Mouse (Mus musculus): ENCODE measurements at regions not wholly inside any gene's neighbourhood (a gene's known extent, or its start where the extent isn't known, plus 50 kb on each side); places are given as distances from the start of the nearest gene placed in this dataset.

GRCm38 (mm10) chr3:34764559-34764958 is 114.4 kb downstream of the Sox2 start:
- TF ChIP-seq CTCF (IDR thresholded peaks at IDR 0.05): no peak
- H3K27me3 ChIP-seq: no peaks in the 10 kb centered on the region
- POLR2A ChIA-PET: no interaction called here
- CTCF ChIA-PET: no interaction called here
- no peak for ATAC-seq
- in situ Hi-C loops (cut with MboI; ENCODE audit: low pct_unique_long_range_greater_than_20kb): no loop called here
- DNase-seq (ENCODE audit: low read depth, low spot score): no peak

GRCm38 (mm10) chr3:34765151-34765550 is 114.9 kb downstream of the Sox2 start:
- CTCF ChIA-PET: interaction anchor here (0.9 kb wide), 1 partner anchor 27 kb away, joined by 3 read pairs; no protein-coding TSS in a partner anchor
- in situ Hi-C loops (cut with MboI; ENCODE audit: low pct_unique_long_range_greater_than_20kb): no loop called here
- no peaks in the 10 kb centered on the region for H3K27me3 ChIP-seq
- TF ChIP-seq CTCF (IDR thresholded peaks at IDR 0.05): no peak
- DNase-seq (ENCODE audit: low read depth, low spot score): no peak
- POLR2A ChIA-PET: no interaction called here
- no peak for ATAC-seq

GRCm38 (mm10) chr3:34769818-34770217 is 119.6 kb downstream of the Sox2 start:
- no peak for DNase-seq (ENCODE audit: low read depth, low spot score)
- H3K27me3 ChIP-seq: no peaks in the 10 kb centered on the region
- in situ Hi-C loops (cut with MboI; ENCODE audit: low pct_unique_long_range_greater_than_20kb): no loop called here
- POLR2A ChIA-PET: no interaction called here
- CTCF ChIA-PET: interaction anchor here (0.7 kb wide), 1 partner anchor 92 kb away, joined by 3 read pairs; no protein-coding TSS in a partner anchor
- no peak for TF ChIP-seq CTCF (IDR thresholded peaks at IDR 0.05)
- no peak for ATAC-seq

GRCm38 (mm10) chr3:34770271-34770670 is 120.1 kb downstream of the Sox2 start:
- CTCF ChIA-PET: interaction anchor here (0.7 kb wide), 1 partner anchor 92 kb away, joined by 3 read pairs; no protein-coding TSS in a partner anchor
- DNase-seq (ENCODE audit: low read depth, low spot score) (no peak), ATAC-seq (no peak)
- TF ChIP-seq CTCF (IDR thresholded peaks at IDR 0.05): no peak
- no peaks in the 10 kb centered on the region for H3K27me3 ChIP-seq
- POLR2A ChIA-PET: no interaction called here
- in situ Hi-C loops (cut with MboI; ENCODE audit: low pct_unique_long_range_greater_than_20kb): no loop called here

GRCm38 (mm10) chr3:34772035-34772434 is 121.8 kb downstream of the Sox2 start:
- peak; percentile 31 for TF ChIP-seq CTCF (IDR thresholded peaks at IDR 0.05)
- in situ Hi-C loops (cut with MboI; ENCODE audit: low pct_unique_long_range_greater_than_20kb): no loop called here
- POLR2A ChIA-PET: interaction anchor here (0.7 kb wide), 1 partner anchor 20 kb away, joined by 5 read pairs; no protein-coding TSS in a partner anchor
- DNase-seq (ENCODE audit: low read depth, low spot score): no peak
- no peaks in the 10 kb centered on the region for H3K27me3 ChIP-seq
- ATAC-seq: no peak
- CTCF ChIA-PET: no interaction called here

- ATAC-seq: no peak
- in situ Hi-C loops (cut with MboI; ENCODE audit: low pct_unique_long_range_greater_than_20kb): no loop called here
- ChIA-PET POLR2A (no interaction called here), CTCF (no interaction called here)
- no peak for DNase-seq (ENCODE audit: low read depth, low spot score)
- no peaks in the 10 kb centered on the region for H3K27me3 ChIP-seq
- TF ChIP-seq CTCF (IDR thresholded peaks at IDR 0.05): no peak
These were observed 123.6 kb downstream of the Sox2 start for GRCm38 (mm10) chr3:34773678-34774425.

GRCm38 (mm10) chr3:34781770-34782169 is 131.6 kb downstream of the Sox2 start:
- no peak for TF ChIP-seq CTCF (IDR thresholded peaks at IDR 0.05)
- ChIA-PET POLR2A (no interaction called here), CTCF (no interaction called here)
- ATAC-seq (no peak), DNase-seq (ENCODE audit: low read depth, low spot score) (no peak)
- in situ Hi-C loops (cut with MboI; ENCODE audit: low pct_unique_long_range_greater_than_20kb): no loop called here
- peaks cover 4% of the 10 kb centered on the region for H3K27me3 ChIP-seq

GRCm38 (mm10) chr3:34783398-34783797 is 133.2 kb downstream of the Sox2 start:
- ATAC-seq: no peak
- no peak for DNase-seq (ENCODE audit: low read depth, low spot score)
- CTCF ChIA-PET: interaction anchor here (1.0 to 1.9 kb wide), 2 partner anchors 10 to 16 kb away, joined by 5 to 6 read pairs; no protein-coding TSS in a partner anchor
- no peak for TF ChIP-seq CTCF (IDR thresholded peaks at IDR 0.05)
- H3K27me3 ChIP-seq: peaks cover 4% of the 10 kb centered on the region
- in situ Hi-C loops (cut with MboI; ENCODE audit: low pct_unique_long_range_greater_than_20kb): no loop called here
- POLR2A ChIA-PET: interaction anchor here (0.6 kb wide), 1 partner anchor 148 kb away, joined by 3 read pairs; no protein-coding TSS in a partner anchor

GRCm38 (mm10) chr3:34787211-34787610 is 137.0 kb downstream of the Sox2 start:
- no peak for TF ChIP-seq CTCF (IDR thresholded peaks at IDR 0.05)
- no peak for ATAC-seq
- DNase-seq (ENCODE audit: low read depth, low spot score): no peak
- ChIA-PET CTCF (interaction anchor here (1.3 kb wide), 1 partner anchor 9 kb away, joined by 3 read pairs; no protein-coding TSS in a partner anchor), POLR2A (no interaction called here)
- in situ Hi-C loops (cut with MboI; ENCODE audit: low pct_unique_long_range_greater_than_20kb): no loop called here
- no peaks in the 10 kb centered on the region for H3K27me3 ChIP-seq

GRCm38 (mm10) chr3:34795103-34795983 is 145.1 kb downstream of the Sox2 start:
- no peak for ATAC-seq
- no peak for TF ChIP-seq CTCF (IDR thresholded peaks at IDR 0.05)
- in situ Hi-C loops (cut with MboI; ENCODE audit: low pct_unique_long_range_greater_than_20kb): no loop called here
- ChIA-PET POLR2A (no interaction called here), CTCF (no interaction called here)
- H3K27me3 ChIP-seq: peaks cover 7% of the 10 kb centered on the region
- no peak for DNase-seq (ENCODE audit: low read depth, low spot score)

GRCm38 (mm10) chr3:34795984-34796266 is 145.7 kb downstream of the Sox2 start:
- TF ChIP-seq CTCF (IDR thresholded peaks at IDR 0.05): no peak

More at GRCm38 (mm10) chr3:34795984-34796266, 145.7 kb downstream of the Sox2 start:
- no peak for DNase-seq (ENCODE audit: low read depth, low spot score)
- H3K27me3 ChIP-seq: peaks cover 10% of the 10 kb centered on the region
- in situ Hi-C loops (cut with MboI; ENCODE audit: low pct_unique_long_range_greater_than_20kb): no loop called here
- POLR2A ChIA-PET: no interaction called here
- CTCF ChIA-PET: no interaction called here
- no peak for ATAC-seq

Data from Patski (cell line).